Mouse (Mus musculus): ENCODE measurements around the gene Tceal5. TPM values are rescaled to one million over a fixed set of nuclear protein-coding genes. Genes with fewer than 3 reads are reported as not detected.

Tceal5 gene
- polyA plus RNA-seq, 1 experiment = not detected

DNA sequence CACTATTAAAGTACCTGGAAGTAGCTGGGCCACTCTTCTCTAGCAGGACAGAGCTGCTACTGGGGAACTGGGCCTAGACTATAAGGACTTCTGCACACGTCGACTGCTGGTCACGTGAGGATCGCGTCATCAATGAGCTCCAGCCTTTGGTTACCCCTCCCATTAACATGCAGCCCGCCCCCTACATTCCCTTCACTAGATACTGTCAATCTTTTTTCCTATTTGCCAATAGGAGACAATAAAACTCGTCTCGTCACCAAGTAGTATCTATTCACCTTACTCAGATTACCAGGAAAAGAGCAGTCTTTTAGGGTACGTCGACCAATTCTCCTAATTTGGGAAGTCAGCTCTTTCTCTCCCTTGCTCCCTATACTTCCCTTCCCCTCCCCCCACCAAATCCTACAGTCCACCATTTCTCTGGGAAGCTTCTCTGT is 31.5 kb downstream of the Tceal5 start, which contains the start of gene Tceal8:
TSS of gene Tceal8 (minus strand) at position 225 of the 434 bp plus-strand sequence.
- H3K4me3 ChIP-seq (ENCODE audit: extremely low read depth, insufficient read depth, insufficient read length) = peak within 1 kb of the TSS; percentile 52
- H3K27me3 ChIP-seq (ENCODE audit: control insufficient read depth, insufficient read depth, low read length) = no peaks in the 10 kb centered on the region
- peak in 1 of 2 experiments; percentile 21 for DNase-seq (ENCODE audit: low read depth in 1 of 2, low spot score in 2 of 2)
- WGBS = 30% methylated on average over 10 of the region's 10 CpGs
- 0 out of 2 replicates have a peak within 1 kb of the TSS, but pooled peaks have one; percentile 8 for H3K27ac ChIP-seq (ENCODE audit: insufficient read depth, low read length)
- TF ChIP-seq POLR2A (IDR thresholded peaks at IDR 0.05; ENCODE audit: low read depth, low read length) (no peak), CTCF (IDR thresholded peaks at IDR 0.05; ENCODE audit: extremely low read depth, insufficient read depth, insufficient read length, insufficient replicate concordance) (no peak)
- H3K4me1 ChIP-seq (ENCODE audit: control insufficient read depth, insufficient read depth, insufficient read length) = no peaks in the 10 kb centered on the region
- H3K36me3 ChIP-seq (ENCODE audit: control insufficient read depth, insufficient read depth, low read length) = no peaks in the 10 kb centered on the region

DNA sequence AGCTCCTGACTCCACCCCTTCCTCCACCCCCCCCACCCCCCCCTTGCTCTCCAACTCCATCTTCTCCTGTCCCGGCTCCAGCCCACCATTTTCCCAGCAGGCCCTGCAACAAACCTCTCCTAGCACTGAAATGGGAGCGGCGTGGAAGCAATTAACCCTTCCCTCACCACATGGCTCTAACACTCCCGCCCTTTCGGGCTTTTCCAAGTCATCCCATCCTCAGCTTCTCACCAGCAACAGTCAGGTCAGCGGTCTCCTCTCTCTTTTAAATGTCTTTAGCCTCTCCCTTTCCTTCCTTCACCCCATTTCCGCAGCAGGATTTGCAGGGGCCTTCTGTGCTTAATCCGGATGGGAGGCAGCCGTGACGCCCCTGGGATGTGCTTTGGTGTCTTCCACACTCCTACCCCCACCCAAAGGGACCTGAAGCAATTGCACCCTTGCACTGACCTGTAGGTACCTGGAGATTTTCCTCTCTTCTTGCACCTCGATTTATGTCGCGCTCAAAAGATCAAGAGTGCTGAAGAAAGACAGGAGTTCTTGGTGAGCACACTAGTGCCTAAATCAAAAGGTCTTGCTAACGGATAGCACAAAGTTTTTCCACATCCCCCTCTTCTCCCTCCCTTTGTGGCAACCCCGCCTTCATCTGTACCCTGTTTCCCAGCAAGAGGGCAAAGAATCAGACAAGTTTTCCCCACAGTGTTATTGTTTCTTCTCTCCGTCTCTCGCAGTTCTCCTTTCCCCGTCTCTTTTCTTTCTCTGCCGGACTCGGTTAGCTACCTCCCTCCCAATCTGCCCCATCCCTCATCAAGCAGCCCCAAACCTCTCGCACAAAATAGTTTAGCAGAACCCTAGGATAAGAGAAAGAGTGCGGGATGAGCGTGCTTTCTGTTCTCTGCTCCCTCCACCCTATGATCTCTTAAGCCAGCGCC is 32.2 kb downstream of the Tceal5 start:
- no peaks in the 10 kb centered on the region for H3K4me1 ChIP-seq (ENCODE audit: control insufficient read depth, insufficient read depth, insufficient read length)
- 0 out of 2 replicates have a peak overlapping the region, but pooled peaks have one; percentile 8 for H3K27ac ChIP-seq (ENCODE audit: insufficient read depth, low read length)
- TF ChIP-seq POLR2A (IDR thresholded peaks at IDR 0.05; ENCODE audit: low read depth, low read length) (no peak), CTCF (IDR thresholded peaks at IDR 0.05; ENCODE audit: extremely low read depth, insufficient read depth, insufficient read length, insufficient replicate concordance) (no peak)
- peak overlapping the region; percentile 52 for H3K4me3 ChIP-seq (ENCODE audit: extremely low read depth, insufficient read depth, insufficient read length)
- 31% methylated on average over 24 of the region's 24 CpGs for WGBS
- no peaks in the 10 kb centered on the region for H3K36me3 ChIP-seq (ENCODE audit: control insufficient read depth, insufficient read depth, low read length)
- H3K27me3 ChIP-seq (ENCODE audit: control insufficient read depth, insufficient read depth, low read length) = no peaks in the 10 kb centered on the region
- no peak for DNase-seq (ENCODE audit: low read depth in 1 of 2, low spot score in 2 of 2)

DNA sequence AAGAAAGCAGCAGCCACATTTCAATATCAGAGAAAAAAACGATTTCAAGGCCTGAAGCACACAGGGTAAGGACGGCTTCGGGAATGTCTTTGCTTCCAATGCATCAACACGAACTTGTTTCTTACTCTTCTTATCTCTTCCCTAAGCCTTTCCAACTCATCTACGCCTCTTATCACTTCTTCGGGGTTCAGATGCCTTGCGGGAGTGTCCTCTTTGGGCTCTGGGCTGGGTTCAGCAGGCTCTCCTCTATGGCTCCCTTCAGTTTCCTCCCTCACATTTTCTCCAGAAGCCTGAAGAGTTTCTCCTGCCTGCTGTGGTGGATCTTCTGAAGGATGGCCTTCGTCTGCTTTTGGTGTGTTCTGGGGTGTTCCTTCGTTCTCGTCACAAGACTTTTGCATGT is 33.1 kb downstream of the Tceal5 start:
- TF ChIP-seq CTCF (IDR thresholded peaks at IDR 0.05; ENCODE audit: extremely low read depth, insufficient read depth, insufficient read length, insufficient replicate concordance) = no peak
- TF ChIP-seq POLR2A (IDR thresholded peaks at IDR 0.05; ENCODE audit: low read depth, low read length) = no peak
- no peak overlapping the region for H3K4me3 ChIP-seq (ENCODE audit: extremely low read depth, insufficient read depth, insufficient read length)
- H3K4me1 ChIP-seq (ENCODE audit: control insufficient read depth, insufficient read depth, insufficient read length) = no peaks in the 10 kb centered on the region
- 82% methylated on average over 10 of the region's 10 CpGs for WGBS
- H3K36me3 ChIP-seq (ENCODE audit: control insufficient read depth, insufficient read depth, low read length) = no peaks in the 10 kb centered on the region
- no peaks in the 10 kb centered on the region for H3K27me3 ChIP-seq (ENCODE audit: control insufficient read depth, insufficient read depth, low read length)
- no peak for DNase-seq (ENCODE audit: low read depth in 1 of 2, low spot score in 2 of 2)
- H3K27ac ChIP-seq (ENCODE audit: insufficient read depth, low read length) = no peak overlapping the region

Other genes starting within 250 kb of the Tceal5 start
- 1.2 and 1.7 TPM in 2 replicates for gene Arxes2, start 210.1 kb downstream of the Tceal5 start, polyA plus RNA-seq (2012; rRNA removed)
- gene Arxes1, start 170.5 kb downstream of the Tceal5 start, polyA plus RNA-seq (2012; rRNA removed) = 0.28 and 0.29 TPM in 2 replicates
- 0.12 and 0.16 TPM in 2 replicates for gene Bex2, start 135.6 kb downstream of the Tceal5 start, polyA plus RNA-seq (2012; rRNA removed)
- gene Nxf3, start 118.6 kb downstream of the Tceal5 start, polyA plus RNA-seq (2012; rRNA removed) = 0.02 TPM in 1 of 2 replicates, not detected in the other
- 0.96 and 1.1 TPM in 2 replicates for gene Bex4, start 64.9 kb downstream of the Tceal5 start, polyA plus RNA-seq (2012; rRNA removed)
- gene Tceal8, start 31.5 kb downstream of the Tceal5 start, polyA plus RNA-seq (2012; rRNA removed) = 0.92 and 0.95 TPM in 2 replicates
- not detected in 2 replicates for gene Tceal7, start 10.9 kb upstream of the Tceal5 start, polyA plus RNA-seq (2012; rRNA removed)
- gene Bex1, start 11.6 kb upstream of the Tceal5 start, polyA plus RNA-seq (2012; rRNA removed) = 0.20 TPM in 1 of 2 replicates, not detected in the other
- 1.9 and 2.3 TPM in 2 replicates for gene Tceal9, start 41.2 kb upstream of the Tceal5 start, polyA plus RNA-seq (2012; rRNA removed)
- 14.2 and 15.3 TPM in 2 replicates for gene Bex3, start 66.4 kb upstream of the Tceal5 start, polyA plus RNA-seq (2012; rRNA removed)

Data from spleen, adult 2 months (tissue).